Mouse (Mus musculus) heart, embryonic 16.5 days (tissue): ENCODE measurements at regions not wholly inside any gene's neighbourhood (a gene's known extent, or its start where the extent isn't known, plus 50 kb on each side); places are given as distances from the start of the nearest gene placed in this dataset.

Experiments used
- ATAC-seq: fragments of 200-750 bp; cut with Nextera tagmentation; replicated peaks from 2 replicates; pipeline ENCODE4 v1.8.0; 2017; ENCODE audit warnings: moderate number of reproducible peaks; ENCODE audit not compliant: insufficient read depth, low FRiP score; ENCODE audit errors: extremely low read depth
- H3K27ac ChIP-seq: fragments of 300-500 bp; sonication (generic); 2 replicates; pipeline ENCODE4 v1.5.1; 2014; ENCODE audit warnings: mild to moderate bottlenecking, low read length, control low read depth, moderate library complexity
- H3K27me3 ChIP-seq: fragments of 300-500 bp; sonication (generic); 2 replicates; pipeline ENCODE4 v1.6.1; 2014; ENCODE audit warnings: low read length, mixed read lengths; ENCODE audit not compliant: control insufficient read depth, insufficient read depth
- H3K36me3 ChIP-seq: fragments of 300-500 bp; sonication (generic); 2 replicates; pipeline ENCODE4 v1.6.1; 2014; ENCODE audit not compliant: control insufficient read depth, insufficient read depth
- H3K4me1 ChIP-seq: fragments of 300-500 bp; sonication (generic); 2 replicates; pipeline ENCODE4 v1.6.1; 2014; ENCODE audit warnings: low read length, mixed read lengths; ENCODE audit not compliant: control insufficient read depth, insufficient read depth
- H3K4me2 ChIP-seq: fragments of 300-500 bp; sonication (generic); 2 replicates; pipeline ENCODE4 v1.6.1; 2014; ENCODE audit warnings: low read depth, mild to moderate bottlenecking, control low read depth, low read length
- H3K4me3 ChIP-seq: fragments of 300-500 bp; sonication (generic); 2 replicates; pipeline ENCODE4 v1.5.1; 2014; ENCODE audit warnings: mild to moderate bottlenecking, control low read depth, low read length
- H3K9ac ChIP-seq: fragments of 300-500 bp; sonication (generic); 2 replicates; pipeline ENCODE4 v1.6.1; 2014; ENCODE audit warnings: low read length, control low read depth
- H3K9me3 ChIP-seq: fragments of 300-500 bp; sonication (generic); replicated peaks from 2 replicates; pipeline ENCODE4 v1.6.1; 2016; ENCODE audit warnings: low read length; ENCODE audit not compliant: control insufficient read depth
- WGBS: fragments of 180-500 bp; shearing (Covaris S2); extraction: QIAGEN DNeasy Blood & Tissue Kit; methylation state at CpG from one replicate; pipeline ENCODE4 v1.1.7; 2014; 5-methylcytosine and 5-hydroxymethylcytosine counted together

DNA sequence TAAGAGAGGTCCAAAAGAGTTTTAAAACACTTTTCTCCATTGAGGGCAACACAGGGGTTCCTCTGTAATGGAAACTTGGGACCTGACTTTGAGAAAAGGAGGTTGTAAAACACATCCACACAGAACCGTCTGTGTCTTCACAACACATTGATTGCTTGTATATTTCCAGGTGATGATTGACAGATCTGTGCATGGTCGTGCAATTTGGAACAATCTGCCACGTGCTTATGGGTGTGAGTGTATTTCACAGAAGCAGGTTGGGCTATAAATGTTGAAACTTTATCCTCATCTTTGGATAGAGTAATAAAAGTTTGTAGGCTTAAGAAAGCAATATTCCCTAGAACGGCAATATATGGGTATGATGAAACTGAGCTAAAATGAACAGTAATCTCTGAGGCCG is 559.5 kb upstream of the Plxna2 start:
- Histone ChIP-seq H3K4me2 (no peak overlapping the region), H3K36me3 (no peaks in the 10 kb centered on the region), H3K27ac (no peak overlapping the region), H3K4me3 (no peak overlapping the region), H3K4me1 (no peaks in the 10 kb centered on the region), H3K9me3 (no peaks in the 10 kb centered on the region), H3K9ac (no peak overlapping the region), H3K27me3 (no peaks in the 10 kb centered on the region)
- 78% methylated on average over 5 of the region's 5 CpGs for WGBS
- ATAC-seq, result no peak

- ATAC-seq, result no peak
- Histone ChIP-seq H3K27me3 (no peaks in the 10 kb centered on the region), H3K9me3 (no peaks in the 10 kb centered on the region), H3K27ac (no peak overlapping the region), H3K4me3 (no peak overlapping the region), H3K9ac (no peak overlapping the region), H3K4me1 (no peaks in the 10 kb centered on the region), H3K36me3 (no peaks in the 10 kb centered on the region), H3K4me2 (no peak overlapping the region)
- WGBS, result 10% methylated on average over 1 of the region's 1 CpGs
Measured at GRCm38 (mm10) chr1:194056544-194056943, 561.5 kb upstream of the Plxna2 start.

- Histone ChIP-seq H3K4me3 (no peak overlapping the region), H3K9ac (no peak overlapping the region), H3K36me3 (no peaks in the 10 kb centered on the region), H3K27me3 (no peaks in the 10 kb centered on the region), H3K4me2 (no peak overlapping the region), H3K4me1 (no peaks in the 10 kb centered on the region), H3K27ac (no peak overlapping the region), H3K9me3 (no peaks in the 10 kb centered on the region)
- ATAC-seq, result no peak
- WGBS, result 39% methylated on average over 4 of the region's 4 CpGs
Measured at GRCm38 (mm10) chr1:194049746-194050351, 568.2 kb upstream of the Plxna2 start.

DNA sequence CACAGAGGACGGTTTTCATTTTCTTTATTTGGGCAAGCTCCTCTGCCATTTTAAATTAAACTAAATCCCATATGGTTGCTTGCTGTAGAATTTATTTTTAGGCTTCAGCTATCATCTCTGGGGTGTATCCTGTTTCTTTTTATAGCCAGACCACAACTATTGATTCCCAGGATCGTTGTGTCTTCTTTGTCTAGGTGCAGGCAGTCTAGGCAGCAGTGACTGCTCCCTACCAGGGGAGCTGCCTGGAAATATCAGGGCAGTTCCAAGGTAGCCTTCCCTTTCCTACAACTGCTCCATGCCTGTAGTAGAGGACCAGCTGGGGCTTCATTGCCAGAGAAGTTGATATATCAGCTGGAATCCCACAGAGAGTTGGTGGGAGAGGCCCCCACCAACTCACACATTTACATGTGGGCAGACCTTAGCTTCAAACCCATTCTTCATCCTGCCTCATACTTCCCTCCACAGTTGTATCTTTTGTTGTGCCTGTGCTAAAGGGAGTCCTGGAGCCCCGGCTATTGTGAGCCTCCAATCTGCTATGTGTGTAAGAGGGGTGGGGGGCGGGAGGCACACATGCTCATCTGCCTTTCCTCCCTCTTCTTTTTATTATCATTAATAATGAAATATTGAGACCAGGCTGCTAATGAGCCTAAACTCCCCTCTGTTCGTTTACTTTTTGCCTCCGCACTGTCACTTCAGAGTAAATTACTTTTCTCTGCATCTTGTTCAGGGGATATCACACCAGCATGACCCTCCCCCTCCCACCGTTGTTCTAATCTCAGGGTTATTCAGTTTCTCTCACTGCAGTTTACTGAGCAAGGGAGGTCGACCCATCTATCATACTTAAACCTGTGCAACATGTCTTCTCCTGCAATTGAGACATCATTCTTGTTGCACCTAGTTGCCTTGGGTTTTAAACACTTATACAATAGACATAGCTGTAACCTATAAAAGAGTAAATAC is 576.3 kb upstream of the Plxna2 start:
- 48% methylated on average over 8 of the region's 8 CpGs for WGBS

GRCm38 (mm10) chr1:194038711-194039110 is 579.3 kb upstream of the Plxna2 start:
- no peak overlapping the region for H3K4me2 ChIP-seq
- H3K4me3 ChIP-seq, result no peak overlapping the region
- no peak overlapping the region for H3K9ac ChIP-seq
- H3K27ac ChIP-seq, result no peak overlapping the region
- no peaks in the 10 kb centered on the region for H3K9me3 ChIP-seq
- no peaks in the 10 kb centered on the region for H3K36me3 ChIP-seq
- H3K4me1 ChIP-seq, result no peaks in the 10 kb centered on the region
- no peak for ATAC-seq
- no peaks in the 10 kb centered on the region for H3K27me3 ChIP-seq

More for the DNA sequence above, 576.3 kb upstream of the Plxna2 start:
- Histone ChIP-seq H3K4me2 (no peak overlapping the region), H3K4me1 (no peaks in the 10 kb centered on the region), H3K9me3 (no peaks in the 10 kb centered on the region), H3K9ac (no peak overlapping the region), H3K36me3 (no peaks in the 10 kb centered on the region), H3K27me3 (no peaks in the 10 kb centered on the region), H3K4me3 (no peak overlapping the region), H3K27ac (no peak overlapping the region)
- ATAC-seq, result no peak

DNA sequence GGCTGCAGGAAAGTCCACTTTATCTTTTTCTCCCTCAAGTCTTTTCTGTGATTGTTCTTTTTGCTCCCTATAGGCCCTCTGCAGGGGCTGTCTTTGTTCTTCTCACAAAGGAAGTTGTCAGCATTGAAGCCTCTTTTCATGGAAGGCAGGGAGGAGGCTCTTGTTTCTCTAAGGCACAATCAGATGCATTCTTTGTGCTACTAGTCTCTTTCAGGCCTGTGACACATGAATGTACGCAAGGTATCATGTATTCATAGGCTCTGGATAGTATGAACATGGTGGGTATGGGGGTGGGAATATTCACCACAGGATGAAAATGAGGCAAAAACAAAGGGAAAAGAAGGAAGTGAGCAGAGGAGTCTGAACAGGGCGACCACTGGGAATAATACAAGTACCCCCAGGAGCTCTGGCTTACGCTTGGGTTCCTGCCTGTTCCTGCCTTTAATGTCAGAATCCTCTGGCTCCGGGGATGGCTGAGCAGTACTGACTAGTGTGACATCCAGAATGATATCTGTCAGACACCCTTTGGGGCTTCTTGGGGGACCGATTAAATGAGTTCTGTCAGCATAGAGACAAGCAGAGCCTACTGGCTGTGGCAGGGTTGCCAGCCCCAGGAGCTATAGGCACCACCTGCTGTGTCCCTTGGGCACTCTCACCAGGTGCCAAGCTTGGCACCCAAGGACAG is 583.7 kb upstream of the Plxna2 start:
- Histone ChIP-seq H3K36me3 (no peaks in the 10 kb centered on the region), H3K9ac (no peak overlapping the region), H3K27ac (no peak overlapping the region), H3K4me2 (no peak overlapping the region), H3K9me3 (no peaks in the 10 kb centered on the region), H3K4me3 (no peak overlapping the region), H3K27me3 (no peaks in the 10 kb centered on the region), H3K4me1 (no peaks in the 10 kb centered on the region)
- 74% methylated on average over 5 of the region's 5 CpGs for WGBS
- no peak for ATAC-seq

DNA sequence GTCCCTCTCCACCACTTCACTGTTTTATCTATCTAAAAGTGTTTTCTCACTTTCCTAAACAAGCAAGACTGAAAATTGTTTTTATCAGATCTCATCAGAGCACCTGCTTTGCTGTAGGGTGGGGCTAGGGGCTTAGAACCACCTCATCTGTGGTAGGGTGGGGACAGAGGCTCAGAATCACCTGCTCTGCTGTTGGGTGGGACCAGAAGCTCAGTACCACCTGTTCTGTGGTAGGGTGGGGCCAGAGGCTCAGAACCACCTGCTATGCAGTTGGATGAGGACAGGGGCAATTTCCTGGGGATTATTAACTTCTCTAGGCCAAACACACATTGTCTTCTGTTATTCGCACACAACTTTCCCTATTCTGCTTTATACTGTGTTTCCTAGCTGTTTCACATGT is 585.4 kb upstream of the Plxna2 start:
- 84% methylated on average over 1 of the region's 1 CpGs for WGBS
- ATAC-seq, result no peak

DNA sequence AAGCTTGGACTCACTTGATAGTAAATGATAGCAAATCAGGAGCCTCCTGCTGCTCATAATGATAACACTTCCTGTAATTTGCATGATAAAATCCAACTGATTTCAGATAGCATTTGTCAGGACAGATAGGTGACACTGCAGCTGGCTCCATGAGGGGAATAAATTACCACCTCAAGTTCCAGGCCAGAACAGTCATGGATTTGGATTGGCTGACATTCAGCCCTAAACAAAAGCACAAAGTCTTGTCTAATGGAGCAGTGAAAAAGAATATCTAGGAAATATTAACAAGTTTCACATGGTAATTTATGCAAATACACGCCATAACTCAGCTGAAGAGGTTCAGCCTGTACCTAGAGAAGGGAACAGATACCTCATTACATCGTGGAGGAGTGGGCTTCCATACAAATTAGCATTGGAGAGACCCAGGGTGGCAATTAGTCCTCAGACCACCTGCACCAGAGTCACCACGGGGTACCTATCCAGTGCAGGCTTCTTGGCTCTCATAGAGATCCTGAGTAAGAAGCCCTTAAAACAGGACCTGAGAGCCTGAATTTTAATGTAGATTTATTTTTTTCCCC is 587.3 kb upstream of the Plxna2 start:
- H3K4me3 ChIP-seq, result no peak overlapping the region
- H3K9me3 ChIP-seq, result no peaks in the 10 kb centered on the region
- 66% methylated on average over 3 of the region's 3 CpGs for WGBS
- H3K27me3 ChIP-seq, result no peaks in the 10 kb centered on the region
- no peak overlapping the region for H3K9ac ChIP-seq
- H3K4me1 ChIP-seq, result no peaks in the 10 kb centered on the region
- H3K4me2 ChIP-seq, result no peak overlapping the region
- no peaks in the 10 kb centered on the region for H3K36me3 ChIP-seq
- ATAC-seq, result no peak
- no peak overlapping the region for H3K27ac ChIP-seq

More for the DNA sequence above, 585.4 kb upstream of the Plxna2 start:
- Histone ChIP-seq H3K27ac (no peak overlapping the region), H3K4me3 (no peak overlapping the region), H3K36me3 (no peaks in the 10 kb centered on the region), H3K4me1 (no peaks in the 10 kb centered on the region), H3K27me3 (no peaks in the 10 kb centered on the region), H3K9ac (no peak overlapping the region), H3K9me3 (no peaks in the 10 kb centered on the region), H3K4me2 (no peak overlapping the region)
